Mouse (Mus musculus): ENCODE measurements around the gene Ablim2.

Gene Ablim2

DNA sequence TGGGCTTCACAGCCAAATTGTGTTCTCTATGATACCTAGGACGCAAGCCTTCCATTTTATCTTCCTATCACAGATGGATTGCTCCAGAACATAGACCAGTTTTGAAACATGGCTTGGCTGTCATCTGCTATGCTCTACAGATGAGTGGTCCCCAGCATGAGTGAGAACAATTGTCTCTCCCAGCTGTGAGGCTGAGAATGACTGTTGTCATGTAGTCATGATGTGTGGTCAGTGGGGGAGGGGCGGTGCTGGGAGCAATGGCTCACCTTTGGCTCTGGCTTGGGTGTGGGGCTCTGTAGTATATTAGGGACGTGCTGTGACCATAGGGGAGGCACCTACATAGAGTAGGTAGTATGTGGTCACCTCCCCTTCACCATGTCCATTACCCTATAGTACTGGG lies 60.2 kb downstream of the Ablim2 start:
- DNase-seq = no peak

DNA sequence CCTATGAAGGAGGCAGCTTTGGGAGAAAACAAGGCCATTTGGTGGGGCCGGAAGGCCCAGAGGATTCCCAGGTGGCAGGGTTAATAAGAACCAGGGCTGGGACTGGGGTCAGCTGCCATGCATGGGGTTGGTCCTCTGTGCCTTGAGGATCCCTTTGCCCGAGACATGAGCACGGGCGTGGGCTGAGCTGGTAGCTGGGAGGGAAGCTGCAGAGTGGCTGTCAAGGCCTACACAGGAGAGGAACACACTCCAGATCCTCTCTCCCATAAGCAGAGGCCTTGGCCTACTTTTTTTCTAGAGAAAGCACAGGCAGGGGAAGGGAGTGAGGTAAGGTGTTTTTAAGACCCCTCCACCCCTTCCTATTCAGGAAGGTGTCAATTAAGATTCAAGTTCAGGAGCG lies 65.0 kb downstream of the Ablim2 start:
- no peak for DNase-seq

DNA sequence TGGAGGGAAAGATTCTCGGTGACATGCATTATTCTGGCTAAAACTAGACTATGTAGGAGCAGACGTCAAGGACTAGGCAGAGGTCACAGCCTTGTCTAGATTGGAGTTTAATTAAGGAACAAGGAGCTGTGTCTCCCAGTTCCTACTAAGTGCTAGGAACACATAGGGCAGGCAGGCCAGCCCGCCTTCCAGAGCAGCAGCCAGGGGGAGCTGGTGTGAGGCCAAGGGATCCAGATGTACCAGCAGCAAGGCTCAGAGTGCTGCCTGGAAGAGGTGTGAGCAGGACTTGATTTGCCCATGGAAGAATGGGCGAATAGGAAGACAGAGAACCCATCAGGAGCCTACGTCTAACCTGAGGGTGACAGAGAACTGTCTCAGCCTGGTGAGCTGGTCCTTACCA lies 68.8 kb downstream of the Ablim2 start:
- no peak for DNase-seq

DNA sequence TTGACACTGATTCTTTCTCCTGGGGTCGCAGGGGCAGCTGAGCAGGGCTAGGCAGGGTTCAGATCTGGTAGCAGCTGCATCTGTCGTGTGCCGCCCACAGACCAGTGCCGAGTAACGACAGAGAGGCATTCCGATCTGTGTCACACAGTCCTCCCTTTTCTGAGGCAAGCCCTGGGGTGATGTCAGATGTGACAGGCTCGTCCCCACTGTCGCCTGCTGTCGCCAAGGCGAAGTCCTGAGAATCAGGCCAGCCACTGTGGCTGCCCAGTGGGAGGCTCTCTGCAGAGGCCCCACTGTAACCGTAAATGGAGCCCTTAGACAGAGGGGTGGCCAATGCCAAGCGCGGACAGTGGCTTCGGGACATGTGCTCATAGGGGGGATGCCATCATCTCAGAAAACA lies 69.4 kb downstream of the Ablim2 start:
- peak; percentile 40 to 50 for DNase-seq

DNA sequence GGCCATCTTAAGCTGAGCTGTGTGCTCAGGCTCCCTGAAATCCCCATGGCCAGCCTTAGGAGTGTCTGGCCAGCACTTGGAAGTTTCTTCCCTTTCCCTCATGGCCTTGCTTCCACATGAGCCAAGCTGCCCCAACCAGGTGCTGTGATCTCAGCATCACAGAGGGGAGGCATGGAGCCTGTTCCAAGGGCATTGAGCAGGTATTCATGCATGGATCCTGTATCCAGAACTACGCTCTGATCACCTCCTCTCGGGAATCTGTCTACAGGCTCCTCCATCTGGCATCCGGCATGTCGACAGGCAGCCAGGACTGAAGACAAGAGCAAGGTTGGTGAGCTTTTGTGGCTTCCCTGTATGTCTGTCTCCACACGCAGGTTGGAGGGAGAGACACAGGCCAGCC lies 70.2 kb downstream of the Ablim2 start:
- DNase-seq = peak; percentile 55 to 69

DNA sequence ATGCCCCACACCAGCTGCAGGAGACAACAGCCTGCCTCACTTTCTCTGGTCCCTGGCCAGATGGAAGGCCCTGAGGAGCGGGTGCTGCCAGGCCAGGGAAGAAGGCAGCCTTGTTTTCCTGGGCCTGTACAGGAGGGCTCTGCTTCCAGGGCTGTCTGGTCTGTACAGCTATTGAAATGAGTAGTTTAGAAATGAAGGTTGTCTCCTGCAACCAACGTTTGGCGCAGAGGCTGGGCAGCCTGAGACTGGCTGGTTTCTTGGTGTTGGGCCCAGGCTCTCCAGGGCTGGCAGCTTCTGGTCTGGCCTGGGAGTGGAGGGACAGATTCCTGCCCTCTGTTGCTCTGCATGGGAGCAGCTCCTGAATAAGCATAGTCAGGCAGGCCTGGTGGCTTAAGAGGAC lies 72.4 kb downstream of the Ablim2 start:
- peak; percentile 69 to 80 for DNase-seq

DNA sequence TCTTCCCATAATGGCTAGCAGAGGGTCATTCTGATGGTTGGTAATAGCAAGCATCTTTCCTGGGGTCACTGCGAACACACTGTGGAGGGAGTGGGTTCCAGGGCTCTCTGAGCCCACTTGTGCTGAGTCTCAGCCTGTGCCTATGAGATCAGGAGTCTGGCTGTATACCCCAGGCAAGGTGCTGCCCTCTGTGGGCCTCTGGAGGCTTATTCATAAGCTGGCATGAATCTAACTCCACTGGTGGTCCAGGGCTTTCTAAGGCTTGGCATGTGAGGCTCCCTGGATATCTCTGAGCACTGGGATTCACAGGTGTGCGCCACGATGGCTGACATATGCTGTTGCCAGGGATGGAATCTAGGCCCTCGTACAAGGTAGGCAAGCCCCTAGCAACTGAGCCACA lies 76.2 kb downstream of the Ablim2 start:
- no peak for DNase-seq

DNA sequence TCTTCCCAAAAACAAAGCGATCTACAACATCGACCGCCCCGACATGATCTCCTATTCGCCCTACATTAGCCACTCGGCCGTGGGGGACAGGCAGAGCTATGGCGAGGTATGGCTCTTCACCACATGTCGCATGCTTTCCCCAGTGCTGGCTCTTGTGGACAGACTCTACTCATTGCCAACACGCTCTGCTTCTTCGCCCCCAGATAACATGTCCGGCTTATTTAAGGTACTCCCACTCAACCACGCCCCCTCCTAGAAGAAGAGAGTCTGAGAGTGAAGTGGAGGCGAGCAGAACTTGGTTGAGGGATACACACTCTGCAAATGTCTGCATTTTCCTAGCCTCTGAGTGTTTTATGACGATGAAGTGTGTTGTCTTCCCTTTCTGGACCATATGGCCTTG lies 79.3 kb downstream of the Ablim2 start:
- no peak for DNase-seq

DNA sequence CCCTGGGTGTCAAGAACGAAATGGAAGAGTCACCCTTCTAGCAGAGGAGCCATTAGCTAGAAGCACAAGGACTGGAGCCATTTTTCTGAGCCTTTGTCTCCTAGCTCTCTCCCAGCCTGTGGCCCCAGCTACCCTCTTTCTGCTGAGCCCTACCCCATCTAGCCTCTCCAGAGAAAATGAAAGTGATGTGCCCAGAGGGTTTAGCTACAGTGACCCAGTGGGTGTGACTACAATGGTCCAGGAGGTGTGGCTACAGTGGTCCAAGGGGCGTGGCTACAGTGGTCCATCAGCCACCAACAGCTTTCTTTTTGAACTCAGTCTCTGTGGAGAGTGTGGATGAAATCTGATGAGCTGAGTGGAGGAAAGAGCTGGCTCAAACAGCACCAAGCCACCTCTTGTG lies 81.6 kb downstream of the Ablim2 start:
- no peak for DNase-seq

DNA sequence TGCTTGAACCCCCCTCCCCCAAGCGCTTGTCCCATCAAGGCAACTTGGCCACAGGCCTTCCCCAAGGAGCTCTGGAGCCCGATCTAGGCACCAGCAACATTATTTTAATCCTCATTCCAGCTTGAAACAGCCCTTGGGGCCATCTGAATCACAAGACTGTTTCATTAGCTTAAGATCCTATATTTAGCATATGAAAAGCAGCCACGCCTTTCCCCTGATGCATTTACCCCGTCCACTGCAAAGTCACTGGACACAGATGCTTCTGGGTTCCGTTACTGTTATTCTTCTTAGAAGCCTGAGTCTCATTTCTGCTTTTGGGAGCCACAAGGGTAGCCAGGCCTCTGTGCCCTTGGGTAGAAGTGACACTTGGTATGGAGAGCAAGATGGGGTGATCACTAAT lies 93.8 kb downstream of the Ablim2 start:
- no peak for DNase-seq

DNA sequence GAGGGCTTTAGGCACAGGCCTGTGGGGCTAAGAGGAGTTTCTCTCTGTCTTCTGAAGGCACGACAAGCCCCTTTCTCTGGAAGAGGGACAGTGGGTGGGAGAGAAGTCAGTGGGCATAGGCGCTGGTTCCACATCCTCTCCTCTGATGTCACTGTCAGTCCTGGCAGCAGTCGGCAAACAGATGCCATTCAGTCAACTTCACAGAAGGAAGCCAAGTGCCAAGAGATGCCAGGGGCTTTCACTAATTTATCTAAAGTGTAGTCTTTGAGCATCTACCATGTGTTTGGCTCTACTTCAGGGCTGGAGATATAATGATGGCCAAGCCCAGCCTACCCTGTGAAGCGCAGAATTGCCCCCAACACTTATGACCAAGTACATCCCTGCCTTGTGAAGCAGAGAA lies 95.8 kb downstream of the Ablim2 start:
- DNase-seq = no peak

DNA sequence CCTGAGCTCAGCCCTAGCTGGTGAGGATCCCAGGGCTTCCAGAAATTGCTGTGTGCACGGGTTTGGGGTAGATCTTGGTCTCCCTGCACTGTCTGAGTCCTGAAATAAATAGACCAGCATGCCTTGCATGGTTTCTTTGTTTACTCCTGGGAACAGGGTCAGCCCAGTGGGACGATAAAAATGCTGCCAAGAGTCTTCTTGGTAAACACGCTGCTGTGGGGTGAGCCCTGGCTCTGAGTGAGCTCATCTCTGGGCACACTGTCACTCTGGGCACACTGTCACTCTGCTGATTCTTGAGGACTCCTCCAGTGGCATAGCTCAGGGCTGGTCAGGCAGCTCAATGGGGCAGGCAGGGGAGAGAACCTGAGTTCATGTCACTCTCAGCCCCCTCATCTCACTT lies 98.6 kb downstream of the Ablim2 start:
- DNase-seq = peak; percentile 29 to 48

DNA sequence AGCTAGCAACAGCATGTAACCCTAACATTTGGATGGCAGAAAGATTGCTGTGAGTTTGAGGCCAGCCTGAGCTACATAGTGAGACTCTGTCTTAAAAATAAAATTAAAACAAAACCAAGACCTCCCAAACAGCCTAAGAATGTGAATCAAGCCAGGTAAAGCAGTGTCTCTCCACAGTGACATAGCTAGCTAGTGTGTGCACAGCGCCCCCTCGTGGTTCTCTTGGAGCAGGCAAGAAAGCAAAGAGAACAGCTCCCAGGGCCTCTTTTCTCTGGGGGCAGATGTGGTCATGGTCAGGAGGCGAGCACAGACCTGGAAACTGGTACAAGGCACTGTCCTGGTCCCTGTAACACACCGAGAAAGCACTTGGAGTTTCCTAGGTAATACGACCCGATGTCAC lies 100.4 kb downstream of the Ablim2 start:
- DNase-seq = peak; percentile 70 to 81

DNA sequence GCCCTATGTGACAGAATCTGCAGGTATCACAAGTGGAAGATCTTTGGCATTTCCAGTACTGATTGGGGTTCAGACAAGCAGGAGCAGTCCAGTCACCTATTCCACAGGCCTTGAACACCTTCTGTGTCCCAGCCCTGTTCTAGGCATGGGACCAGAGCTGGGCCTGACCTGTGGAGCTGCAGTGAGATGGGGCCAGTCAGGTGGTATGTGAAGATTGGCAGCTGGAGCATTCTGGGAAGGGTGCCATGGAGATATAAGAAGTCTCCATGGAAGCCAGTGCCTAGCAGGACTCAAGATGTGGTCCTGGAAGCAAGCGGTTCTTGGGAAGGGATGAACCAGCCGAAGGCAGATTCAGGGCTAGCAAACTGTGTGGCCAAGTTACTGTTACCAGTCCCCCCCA lies 103.8 kb downstream of the Ablim2 start:
- DNase-seq = no peak

DNA sequence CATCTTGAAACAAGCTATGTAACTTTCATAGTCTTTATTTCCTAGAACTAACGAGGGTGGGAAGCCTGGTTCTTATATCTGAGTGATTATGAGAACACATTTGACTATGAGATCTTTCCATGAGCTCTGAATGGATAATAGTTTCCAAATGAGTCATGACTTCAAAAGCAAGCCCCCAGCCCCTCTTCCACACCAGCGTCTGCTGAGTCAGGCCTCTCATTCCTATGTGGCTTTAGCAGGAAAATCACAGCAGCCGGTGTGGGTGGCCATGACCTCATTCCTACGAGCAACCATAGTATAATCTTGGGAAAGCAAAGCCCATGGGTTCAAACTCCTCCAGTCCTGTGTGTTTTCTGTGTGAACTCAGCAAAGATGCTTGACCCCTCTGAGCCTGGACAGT lies 112.3 kb downstream of the Ablim2 start:
- no peak for DNase-seq

DNA sequence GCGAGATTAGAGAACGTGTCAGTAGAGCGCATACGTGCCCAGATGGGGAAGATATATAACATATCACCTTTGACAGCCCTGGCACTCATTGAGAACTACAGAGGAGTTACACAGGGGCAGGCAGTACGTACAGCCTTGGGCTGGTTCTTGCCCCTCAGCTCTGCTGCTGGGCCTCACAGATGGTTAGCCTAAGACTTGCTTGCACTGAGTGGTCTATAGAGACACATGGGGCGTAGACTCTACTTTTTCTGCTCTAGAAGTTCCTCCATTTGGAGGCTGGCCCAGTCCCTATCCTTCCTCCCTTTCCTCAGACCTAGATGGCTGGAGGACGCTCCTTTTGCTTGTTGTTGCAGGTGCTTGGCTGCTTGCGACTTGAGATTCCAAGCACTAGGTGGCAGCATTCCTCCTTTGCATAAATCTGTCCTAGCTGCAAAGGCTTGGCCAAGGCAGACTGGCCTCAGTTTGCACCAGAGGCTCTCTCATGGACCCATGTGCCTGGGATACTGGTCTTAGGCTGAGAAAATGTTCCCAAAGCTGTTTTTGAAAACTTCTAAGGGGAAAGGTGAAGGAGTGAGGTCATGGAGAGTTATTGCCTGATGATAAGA lies 112.8 kb downstream of the Ablim2 start:
- peak; percentile 70 to 75 for DNase-seq

DNA sequence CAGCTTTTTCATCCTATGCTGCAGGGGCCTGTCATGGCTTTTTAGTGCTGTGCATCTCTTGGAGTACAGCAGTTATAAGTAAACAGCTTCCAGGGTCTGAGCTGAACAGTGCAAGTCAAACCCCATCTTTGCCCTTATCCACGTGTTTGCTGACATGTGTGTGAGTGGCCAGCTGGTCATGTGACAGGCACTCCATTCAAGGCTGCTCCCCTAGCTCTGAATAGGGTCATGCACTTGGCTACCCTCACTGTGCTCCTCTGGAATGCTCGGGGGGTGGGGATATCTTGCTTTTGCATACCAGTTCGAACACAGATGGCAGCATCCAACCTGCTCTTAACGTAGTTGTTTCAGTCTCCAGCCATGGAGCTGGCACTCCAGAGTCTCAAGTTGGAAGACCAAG lies 115.7 kb downstream of the Ablim2 start:
- no peak for DNase-seq

DNA sequence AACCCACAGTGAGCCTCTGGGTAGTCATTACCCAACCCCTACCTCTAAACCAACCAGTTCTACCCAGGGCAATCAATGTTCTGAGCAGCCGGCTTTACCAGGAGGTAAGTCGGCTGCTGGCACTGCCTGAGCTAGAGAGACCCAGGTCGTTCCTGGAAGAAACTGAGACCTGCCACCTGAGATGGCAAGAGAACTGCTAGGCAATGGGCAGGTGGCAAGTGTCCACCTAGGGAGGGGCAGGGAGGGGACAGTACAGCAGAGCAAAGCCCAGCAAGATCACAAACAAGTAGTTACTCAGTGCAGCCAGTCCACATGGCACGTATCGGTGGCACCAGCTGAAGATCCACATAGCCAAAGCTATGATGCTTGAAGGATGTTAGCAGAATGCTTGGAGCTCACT lies 118.6 kb downstream of the Ablim2 start:
- DNase-seq = no peak

DNA sequence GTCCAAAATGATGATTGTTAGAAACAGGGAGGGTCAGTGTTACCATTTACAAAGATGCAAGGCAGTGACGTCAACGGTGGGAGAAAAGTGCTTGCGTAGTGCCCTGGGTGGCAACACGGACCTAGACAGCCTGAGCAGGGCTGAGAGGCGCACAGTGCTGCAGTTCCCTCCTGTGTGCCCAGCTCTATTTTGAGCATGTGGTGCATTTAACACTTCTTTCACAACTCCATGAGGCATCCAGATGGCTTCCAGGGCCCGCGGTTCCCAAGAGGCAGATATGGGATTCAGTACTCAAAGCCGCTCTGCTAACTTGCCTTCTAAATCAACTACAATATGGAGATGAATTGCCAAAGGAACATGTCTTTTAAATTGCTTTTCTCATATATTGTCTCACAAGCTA lies 121.5 kb downstream of the Ablim2 start:
- DNase-seq = no peak

DNA sequence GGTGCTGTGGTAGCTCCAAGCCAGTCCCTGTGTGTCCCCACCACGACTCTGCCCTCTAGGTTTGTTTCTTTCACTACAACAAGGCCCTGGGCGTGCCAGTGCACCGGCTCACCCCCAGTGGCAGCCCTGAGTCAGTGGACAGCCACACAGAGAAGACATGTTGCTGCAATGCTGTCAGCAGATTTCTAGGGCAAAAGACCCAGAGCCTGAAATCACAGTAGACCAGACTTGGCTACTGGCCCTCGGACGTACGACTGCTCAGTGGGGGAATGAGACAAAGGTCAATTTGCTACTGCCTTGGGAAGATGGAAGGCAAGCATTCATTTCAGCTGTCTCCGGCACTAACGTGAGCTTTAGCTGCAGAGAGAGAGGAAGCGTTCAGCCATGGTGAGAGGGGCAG lies 124.7 kb downstream of the Ablim2 start:
- no peak for DNase-seq

DNA sequence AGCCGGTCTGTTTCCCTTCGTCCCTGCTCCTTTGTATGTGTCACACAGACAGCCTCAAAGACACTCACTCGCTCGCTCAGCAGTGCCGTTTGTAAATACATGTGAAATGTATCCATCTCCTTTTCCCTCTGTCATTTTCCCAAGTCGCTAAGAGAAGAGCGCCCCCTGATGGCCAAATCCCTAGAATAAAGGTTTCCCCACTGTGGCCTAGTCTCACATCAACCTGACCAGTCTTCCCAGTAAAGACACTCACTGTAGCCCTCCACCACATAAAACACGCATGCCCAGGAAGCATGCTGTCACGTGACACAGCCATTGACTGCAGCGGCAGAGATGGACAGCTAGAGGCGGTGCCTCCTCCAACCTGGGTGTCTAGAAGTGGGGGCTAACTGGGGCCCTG lies 126.6 kb downstream of the Ablim2 start:
- peak; percentile 37 to 48 for DNase-seq

DNA sequence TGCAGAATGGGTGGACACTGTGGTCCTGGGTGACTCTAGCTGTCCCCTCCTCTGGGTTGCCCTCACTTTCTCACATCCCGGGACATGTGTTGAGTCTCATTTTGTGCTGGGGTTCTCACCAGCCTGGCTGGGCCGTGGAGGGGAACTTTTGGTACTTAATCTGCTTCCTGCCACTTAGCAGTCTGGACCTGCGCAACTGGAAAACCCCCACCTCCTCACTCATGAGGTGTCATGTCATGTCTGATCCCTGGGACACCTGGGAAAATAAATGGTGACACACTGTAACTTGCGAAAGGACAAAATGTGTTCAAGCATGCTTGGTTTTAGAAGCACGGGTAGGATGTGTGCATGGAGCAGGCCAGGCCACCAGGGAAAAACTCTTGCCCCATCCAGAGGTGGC lies 127.0 kb downstream of the Ablim2 start:
- no peak for DNase-seq

DNA sequence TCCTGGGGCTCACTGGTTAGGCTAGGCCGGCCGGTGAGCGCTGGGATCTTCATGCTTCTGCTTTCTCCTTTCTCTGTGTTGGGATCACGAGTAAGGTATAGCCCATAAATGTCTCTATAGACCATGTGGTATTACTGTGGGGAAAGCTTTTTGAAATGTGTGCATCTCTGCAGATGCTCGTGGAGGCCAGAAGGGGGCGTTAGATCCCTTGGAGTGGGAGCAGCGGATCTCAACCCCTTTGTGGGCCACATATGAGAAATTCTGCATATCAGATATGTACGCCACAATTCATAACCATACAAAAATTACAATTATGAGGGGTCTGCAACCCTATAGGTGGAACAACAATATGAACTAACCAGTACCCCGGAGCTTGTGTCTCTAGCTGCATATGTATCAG lies 131.3 kb downstream of the Ablim2 start:
- DNase-seq = no peak

DNA sequence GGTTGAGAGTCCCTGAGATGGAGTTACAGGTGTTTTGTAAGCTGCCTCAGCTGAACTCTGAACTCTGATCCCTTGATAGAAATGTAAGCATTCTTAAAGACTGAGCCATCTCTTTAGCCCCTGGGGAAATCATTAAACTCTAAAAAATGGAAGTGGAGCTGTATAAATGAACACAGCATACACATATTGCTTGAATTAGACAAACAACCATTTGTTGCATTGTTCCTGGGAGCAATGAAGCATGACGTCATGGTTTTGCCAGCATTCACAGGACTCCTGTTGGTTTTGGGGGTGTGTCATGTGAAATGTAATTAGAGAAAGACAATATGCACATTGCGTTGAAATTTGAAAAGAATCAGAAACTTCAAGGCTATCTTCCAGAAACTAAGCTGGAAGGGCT lies 132.0 kb downstream of the Ablim2 start:
- no peak for DNase-seq

DNA sequence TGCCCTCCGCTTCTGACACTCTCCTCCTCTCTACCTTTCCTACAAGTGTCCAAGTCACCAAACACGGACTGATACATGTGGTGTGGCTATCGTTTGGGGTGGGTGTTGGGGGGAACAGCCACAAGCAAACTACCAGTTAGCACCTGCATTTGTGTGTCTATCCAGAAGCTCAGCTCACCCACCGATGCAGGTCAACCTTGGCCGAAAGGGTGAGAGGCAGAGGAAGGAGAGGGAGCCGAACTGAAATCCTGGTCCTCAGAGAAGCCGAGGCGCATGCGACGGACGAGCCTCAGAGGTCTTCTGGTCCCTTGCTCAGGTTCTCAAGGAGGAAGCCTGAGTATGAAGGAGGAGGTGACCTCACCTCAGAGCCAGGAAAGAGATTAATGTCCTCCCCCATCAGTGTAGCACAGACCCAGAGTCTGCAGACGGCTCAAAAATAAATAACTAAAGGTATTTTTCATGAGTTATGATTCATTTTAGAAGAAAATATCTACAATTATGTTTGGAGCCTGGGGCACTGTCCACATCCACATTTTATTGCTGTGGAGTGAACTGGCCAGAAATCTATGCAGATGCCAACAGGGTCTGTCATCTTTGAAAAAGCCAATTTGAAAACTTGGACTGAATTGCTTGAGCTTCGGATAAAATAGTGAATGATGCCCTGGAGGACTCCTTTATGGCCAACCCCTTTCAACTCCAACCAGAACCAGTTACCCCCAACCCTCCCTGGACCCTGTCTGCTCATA lies 133.5 kb downstream of the Ablim2 start:
- DNase-seq = no peak
